Mouse (Mus musculus): Measurements from ENCODE around the gene Papln. TPM values are rescaled to one million over a fixed set of nuclear protein-coding genes. Genes with fewer than 3 reads are reported as not detected.

Gene Papln
- not detected for total RNA-seq (2023)

DNA sequence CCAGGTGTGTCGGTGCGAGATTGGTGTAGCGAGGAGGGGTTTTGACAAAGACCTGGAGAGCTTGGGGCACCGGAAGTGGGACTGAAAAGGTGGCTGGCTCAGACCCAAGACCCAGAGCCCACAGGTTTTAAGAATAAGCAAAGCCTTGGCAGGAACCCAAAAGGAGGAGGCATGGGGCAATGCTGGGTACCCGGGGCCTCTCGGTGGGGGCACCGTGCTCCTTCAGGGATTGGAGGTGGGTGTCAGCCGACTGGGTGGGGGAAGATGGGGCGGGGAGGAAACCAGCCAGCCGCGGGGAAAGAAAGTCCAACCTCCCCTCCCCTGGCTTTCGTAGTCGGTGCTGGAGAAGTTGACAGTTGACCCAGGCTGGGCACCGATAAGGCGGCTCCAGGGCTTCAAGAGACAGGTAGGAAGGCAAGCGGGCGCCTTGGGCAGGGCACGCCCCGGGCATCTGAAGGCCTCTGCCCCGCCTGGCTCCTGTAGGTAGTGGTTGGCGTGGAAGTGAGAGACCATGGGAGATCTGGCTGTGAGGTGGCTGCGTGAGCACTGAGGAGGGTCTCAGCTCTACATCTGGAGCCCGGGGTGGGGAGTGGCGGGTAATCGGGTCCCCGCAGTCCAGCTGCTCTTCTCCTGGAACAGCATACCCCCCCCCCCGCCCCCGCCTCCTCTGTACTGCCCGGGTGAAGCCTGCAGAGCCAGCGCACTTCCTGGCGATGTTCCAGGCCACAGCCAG, at the start of gene Papln:
Papln (plus strand) TSS at position 324 of the 733 bp plus-strand sequence.

Other genes starting within 250 kb of the Papln start
- gene Dcaf4, start 243.2 kb upstream of the Papln start, total RNA-seq (2023) = 10 to 100 TPM; 30.4 to 30.5 TPM
- 10 to 100 TPM; 35.3 to 37.3 TPM for gene Zfyve1, start 166.4 kb upstream of the Papln start, total RNA-seq (2023)
- 100 to 1,000 TPM; 307 to 314 TPM for gene Rbm25, start 132.4 kb upstream of the Papln start, total RNA-seq (2023)
- gene Psen1, start 75.5 kb upstream of the Papln start, total RNA-seq (2023) = 10 to 100 TPM; 71.3 to 74.9 TPM
- gene Numb, start 158.3 kb downstream of the Papln start, total RNA-seq (2023) = 10 to 100 TPM; 58.5 to 62.4 TPM
- 10 to 100 TPM; 25.0 to 28.7 TPM for gene Riox1, start 187.0 kb downstream of the Papln start, total RNA-seq (2023)
- gene Heatr4, start 221.2 kb downstream of the Papln start, total RNA-seq (2023) = under 1 TPM in 1 of 2 experiments, not detected in 1; 0.30 TPM
- gene Acot2, start 224.2 kb downstream of the Papln start, total RNA-seq (2023) = 10 to 100 TPM; 54.4 to 63.1 TPM
- gene Acot1, start 245.9 kb downstream of the Papln start, total RNA-seq (2023) = 1 to 10 TPM; 1.9 to 5.7 TPM